ENCODE assay signal across 21 mouse cellular contexts in the genomic region with DNA sequence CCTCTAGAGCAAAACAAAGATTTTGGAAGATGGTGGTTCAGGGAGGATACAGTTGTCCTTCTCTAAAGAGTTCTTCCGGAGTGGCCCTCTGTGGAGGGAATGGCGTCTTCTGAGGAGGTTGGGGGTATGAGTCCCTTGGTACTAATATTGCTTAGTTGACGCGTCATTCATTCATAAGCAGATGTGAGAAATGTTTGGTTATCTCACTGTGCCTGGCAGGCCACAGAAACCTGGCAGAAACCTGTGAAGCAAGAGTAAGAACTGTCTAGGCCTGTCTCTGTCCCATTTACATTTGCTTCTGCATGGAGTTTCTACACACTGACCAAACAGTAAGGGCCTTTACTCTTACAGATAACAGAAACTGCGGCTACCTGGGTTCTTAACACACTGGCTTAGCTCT. TPM values are rescaled to one million over a fixed set of nuclear protein-coding genes. Genes with fewer than 3 reads are reported as not detected.
DNase-seq lines count a peak whose midpoint lies in the region; ATAC-seq and TF ChIP-seq lines count a peak whose summit lies in the region.
"Had no signal": no experiment of that assay in that cellular context is flagged by ENCODE, and none has a peak within 500 bp of the region (broad histone marks: within the 10 kb centered on the region; RNA-seq: fewer than 3 reads in every experiment).

No protein-coding gene starts in this region.

- 94% methylated on average over 5 of the region's 5 CpGs for WGBS in midbrain, embryonic 11.5 days
- WGBS in midbrain, postnatal 0 days = 98% methylated on average over 5 of the region's 5 CpGs
- WGBS in kidney, embryonic 15.5 days = 92% methylated on average over 5 of the region's 5 CpGs

- no peak for TF ChIP-seq CTCF in midbrain, postnatal 0 days (IDR thresholded peaks at IDR 0.05)
- no peak for TF ChIP-seq CTCF in CH12.LX (conservative IDR thresholded peaks at IDR 0.05 in 1 of 2, IDR thresholded peaks at IDR 0.05 in 1 of 2; ENCODE audit: low read depth in 2 of 2, low read length in 2 of 2)

- DNase-seq in midbrain, embryonic 11.5 days (ENCODE audit: low spot score, missing footprints) = peak; percentile 71
- DNase-seq in midbrain, postnatal 0 days (ENCODE audit: low spot score) = no peak
- DNase-seq in CH12.LX (ENCODE audit: extremely low read depth) = no peak
- DNase-seq: adrenal gland, adult 2 months; adrenal gland, adult 8-10 months; adrenal gland, postnatal 10 days; adrenal gland, postnatal 14 days; adrenal gland, postnatal 25 days; adrenal gland, postnatal 36 days; B cell, adult 2 months; cerebellum, adult 11 months; cerebellum, adult 11-12 months; cerebellum, adult 18-20 months; cerebellum, adult 2 months had no signal

- peak overlapping the region; percentile 94 for H3K4me3 ChIP-seq in megakaryocyte, embryonic 14.5 days (replicated peaks)
- H3K4me3 ChIP-seq in midbrain, embryonic 11.5 days (ENCODE audit: low read depth, low read length) = no peak overlapping the region
- no peak overlapping the region for H3K4me3 ChIP-seq in midbrain, postnatal 0 days (ENCODE audit: low read depth, low read length)
- H3K4me3 ChIP-seq in CH12.LX (replicated peaks in 1 of 3; ENCODE audit: low read depth in 2 of 3, low read length in 2 of 3, poor library complexity in 1 of 3) = peak overlapping the region in 1 of 3 experiments; percentile 8
- no peak overlapping the region for H3K4me3 ChIP-seq in kidney, embryonic 15.5 days (replicated peaks)

- H3K27ac ChIP-seq in midbrain, embryonic 11.5 days (ENCODE audit: low read depth, low read length) = no peak overlapping the region
- H3K27ac ChIP-seq in midbrain, postnatal 0 days (ENCODE audit: low read depth, low read length) = no peak overlapping the region
- peak overlapping the region; percentile 16; the same call in 1 of the 2 replicates for H3K27ac ChIP-seq in CH12.LX (ENCODE audit: insufficient read depth, low read depth)
- no peak overlapping the region for H3K27ac ChIP-seq in kidney, embryonic 15.5 days

- in situ Hi-C loops in CH12.LX (cut with MboI; ENCODE audit: low pct_ligation_motif_present, low pct_unique_long_range_greater_than_20kb, low sequenced_read_pairs) = no loop called here

- H3K27me3 ChIP-seq in megakaryocyte, embryonic 14.5 days (replicated peaks) = no peaks in the 10 kb centered on the region
- H3K27me3 ChIP-seq in midbrain, embryonic 11.5 days (ENCODE audit: control insufficient read depth, insufficient read depth, low read length) = no peaks in the 10 kb centered on the region; the same call in 1 of the 2 replicates
- no peaks in the 10 kb centered on the region for H3K27me3 ChIP-seq in midbrain, postnatal 0 days (ENCODE audit: insufficient read depth, low read length)
- H3K27me3 ChIP-seq in CH12.LX (replicated peaks) = peaks cover 12% of the 10 kb centered on the region
- 0 out of 2 replicates have a peak, but pooled peaks cover 9% of the 10 kb centered on the region for H3K27me3 ChIP-seq in kidney, embryonic 15.5 days
- H3K27me3 ChIP-seq: Patski had no signal

- no peaks in the 10 kb centered on the region for H3K79me2 ChIP-seq in CH12.LX (replicated peaks; ENCODE audit: control insufficient read depth, extremely low read depth, insufficient read depth, poor library complexity, severe bottlenecking)

- no peak for TF ChIP-seq RAD21 in CH12.LX (IDR thresholded peaks at IDR 0.05; ENCODE audit: low read depth, low read length)

- no peak for TF ChIP-seq POLR2A in CH12.LX (IDR thresholded peaks at IDR 0.05; ENCODE audit: low read depth, low read length)

- no peak for ATAC-seq in megakaryocyte, adult 5-6 weeks (ENCODE audit: poor library complexity, severe bottlenecking)
- ATAC-seq in midbrain, embryonic 11.5 days (ENCODE audit: low FRiP score) = no peak
- no peak for ATAC-seq in midbrain, postnatal 0 days (ENCODE audit: low FRiP score)
- ATAC-seq in kidney, embryonic 15.5 days (replicated peaks; ENCODE audit: low FRiP score) = no peak
- ATAC-seq: activated CD4-positive, CD25-positive, alpha-beta regulatory T cell, adult 4 months; CD4-positive, CD25-positive, alpha-beta regulatory T cell, adult 4 months; Patski had no signal

- no peaks in the 10 kb centered on the region for H3K9me3 ChIP-seq in megakaryocyte, embryonic 14.5 days
- H3K9me3 ChIP-seq in midbrain, embryonic 11.5 days (ENCODE audit: control insufficient read depth, low read length) = no peaks in the 10 kb centered on the region
- H3K9me3 ChIP-seq in midbrain, postnatal 0 days (ENCODE audit: low read length) = no peaks in the 10 kb centered on the region
- H3K9me3 ChIP-seq in CH12.LX (replicated peaks; ENCODE audit: low read length) = no peaks in the 10 kb centered on the region
- no peaks in the 10 kb centered on the region for H3K9me3 ChIP-seq in kidney, embryonic 15.5 days (replicated peaks)
- H3K9me3 ChIP-seq: G1E had no signal

- no peak overlapping the region for H3K9ac ChIP-seq in midbrain, embryonic 11.5 days (ENCODE audit: low read length)
- no peak overlapping the region for H3K9ac ChIP-seq in midbrain, postnatal 0 days (replicated peaks; ENCODE audit: low read length, poor library complexity, severe bottlenecking)
- H3K9ac ChIP-seq in CH12.LX (ENCODE audit: insufficient read depth, low read depth) = peak overlapping the region; percentile 6; the same call in 1 of the 2 replicates
- no peak overlapping the region for H3K9ac ChIP-seq in kidney, embryonic 15.5 days

- dilution Hi-C loops in CH12.LX (cut with MboI; ENCODE audit: extremely low pct_ligation_motif_present, extremely low pct_unique_long_range_greater_than_20kb, low sequenced_read_pairs) = no loop called here

- H3K4me1 ChIP-seq in megakaryocyte, embryonic 14.5 days = peaks cover 66% of the 10 kb centered on the region
- H3K4me1 ChIP-seq in midbrain, embryonic 11.5 days (ENCODE audit: control insufficient read depth, insufficient read depth, low read length) = peaks cover 2% of the 10 kb centered on the region; the same call in 1 of the 2 replicates
- H3K4me1 ChIP-seq in midbrain, postnatal 0 days (ENCODE audit: insufficient read depth, low read length) = no peaks in the 10 kb centered on the region
- peaks cover 25 to 43% of the 10 kb centered on the region in 2 experiments for H3K4me1 ChIP-seq in CH12.LX (ENCODE audit: control insufficient read depth in 1 of 2, insufficient read depth in 2 of 2)
- peaks cover 38% of the 10 kb centered on the region for H3K4me1 ChIP-seq in kidney, embryonic 15.5 days

- H3K4me2 ChIP-seq in midbrain, embryonic 11.5 days = no peak overlapping the region
- no peak overlapping the region for H3K4me2 ChIP-seq in midbrain, postnatal 0 days (ENCODE audit: low read depth, low read length, poor library complexity, severe bottlenecking)
- H3K4me2 ChIP-seq in CH12.LX (ENCODE audit: insufficient read depth, low read depth, poor library complexity, severe bottlenecking) = peak overlapping the region; percentile 75
- H3K4me2 ChIP-seq in kidney, embryonic 15.5 days = no peak overlapping the region

- peaks cover 11% of the 10 kb centered on the region for H3K36me3 ChIP-seq in megakaryocyte, embryonic 14.5 days (replicated peaks; ENCODE audit: low read length)
- no peaks in the 10 kb centered on the region for H3K36me3 ChIP-seq in midbrain, embryonic 11.5 days (ENCODE audit: control insufficient read depth, insufficient read depth, low read length)
- H3K36me3 ChIP-seq in midbrain, postnatal 0 days (ENCODE audit: insufficient read depth, low read length) = no peaks in the 10 kb centered on the region
- H3K36me3 ChIP-seq in CH12.LX (replicated peaks in 1 of 2; ENCODE audit: control insufficient read depth in 1 of 2, insufficient read depth in 1 of 2, low read length in 1 of 2) = no peaks in the 10 kb centered on the region
- no peaks in the 10 kb centered on the region for H3K36me3 ChIP-seq in kidney, embryonic 15.5 days
- H3K36me3 ChIP-seq: G1E had no signal

- 0 out of 2 replicates have a peak, but pooled peaks have one; percentile 21 for TF ChIP-seq EP300 in CH12.LX (IDR thresholded peaks at IDR 0.05; ENCODE audit: low read length)

RNA-seq across cellular contexts. Expression of gene Ankrd35, which starts 1.6 kb away (rescaled TPM):
- polyA plus RNA-seq in megakaryocyte, embryonic 14.5 days (2012; ENCODE audit: insufficient read depth, low replicate concordance) = 9.5 and 30.5 TPM in 2 replicates
- total RNA-seq in megakaryocyte, adult 5-6 weeks (2015) = not detected in 2 replicates
- not detected in 2 replicates for total RNA-seq in megakaryocyte, adult 5-6 weeks (2017)
- polyA plus RNA-seq in midbrain, embryonic 11.5 days (2014; fragmentation: Nextera tagmentation; extraction: Ambion mirVana) = 0.10 and 0.19 TPM in 2 replicates
- total RNA-seq in midbrain, postnatal 0 days (2014; rRNA removed) = 4.9 and 8.5 TPM in 2 replicates
- polyA plus RNA-seq in midbrain, postnatal 0 days (2015; fragmentation: Nextera tagmentation; extraction: Ambion mirVana) = 3.7 and 4.3 TPM in 2 replicates
- total RNA-seq in CH12.LX (2012; rRNA removed) = 6.5 and 11.2 TPM in 2 replicates
- total RNA-seq in CH12.LX (2014; rRNA removed) = 0.51 and 0.78 TPM in 2 replicates
- polyA plus RNA-seq in CH12.LX (2012; ENCODE audit: insufficient read length, low read depth) = 1.9 and 2.5 TPM in 2 replicates
- 0.86 and 1.1 TPM in 2 replicates for polyA plus RNA-seq in kidney, embryonic 15.5 days (2015; fragmentation: Nextera tagmentation; extraction: Ambion mirVana)
- total RNA-seq: G1E had no signal
- polyA plus RNA-seq: CD4-positive, CD25-positive, alpha-beta regulatory T cell, adult 4 months; G1E had no signal

RNA-seq across cellular contexts. Expression of gene Pias3, which starts 24.7 kb away (rescaled TPM):
- 30.6 and 32.8 TPM in 2 replicates for polyA plus RNA-seq in megakaryocyte, embryonic 14.5 days (2012; ENCODE audit: insufficient read depth, low replicate concordance)
- total RNA-seq in megakaryocyte, adult 5-6 weeks (2015) = 18.6 and 26.6 TPM in 2 replicates
- 10.3 and 13.4 TPM in 2 replicates for total RNA-seq in megakaryocyte, adult 5-6 weeks (2017)
- 26.8 and 29.2 TPM in 2 replicates for polyA plus RNA-seq in midbrain, embryonic 11.5 days (2014; fragmentation: Nextera tagmentation; extraction: Ambion mirVana)
- 33.1 and 46.0 TPM in 2 replicates for total RNA-seq in midbrain, postnatal 0 days (2014; rRNA removed)
- polyA plus RNA-seq in midbrain, postnatal 0 days (2015; fragmentation: Nextera tagmentation; extraction: Ambion mirVana) = 44.2 and 49.7 TPM in 2 replicates
- total RNA-seq in CH12.LX (2012; rRNA removed) = 10.2 and 13.1 TPM in 2 replicates
- 5.9 and 6.3 TPM in 2 replicates for total RNA-seq in CH12.LX (2014; rRNA removed)
- 20.2 and 21.4 TPM in 2 replicates for polyA plus RNA-seq in CH12.LX (2012; ENCODE audit: insufficient read length, low read depth)
- 61.9 and 73.0 TPM in 2 replicates for polyA plus RNA-seq in kidney, embryonic 15.5 days (2015; fragmentation: Nextera tagmentation; extraction: Ambion mirVana)

RNA-seq across cellular contexts. Expression of gene Itga10, which starts 26.1 kb away (rescaled TPM):
- polyA plus RNA-seq in megakaryocyte, embryonic 14.5 days (2012; ENCODE audit: insufficient read depth, low replicate concordance) = 0.01 TPM in 1 of 2 replicates, not detected in the other
- 0.02 and 0.29 TPM in 2 replicates for total RNA-seq in megakaryocyte, adult 5-6 weeks (2015)
- total RNA-seq in megakaryocyte, adult 5-6 weeks (2017) = 0.15 TPM in 1 of 2 replicates, not detected in the other
- polyA plus RNA-seq in midbrain, embryonic 11.5 days (2014; fragmentation: Nextera tagmentation; extraction: Ambion mirVana) = 0.33 and 0.52 TPM in 2 replicates
- total RNA-seq in midbrain, postnatal 0 days (2014; rRNA removed) = 3.0 and 3.3 TPM in 2 replicates
- 0.83 and 1.0 TPM in 2 replicates for polyA plus RNA-seq in midbrain, postnatal 0 days (2015; fragmentation: Nextera tagmentation; extraction: Ambion mirVana)
- total RNA-seq in CH12.LX (2012; rRNA removed) = 0.80 and 1.2 TPM in 2 replicates
- 0.36 and 0.46 TPM in 2 replicates for total RNA-seq in CH12.LX (2014; rRNA removed)
- 1.0 and 1.2 TPM in 2 replicates for polyA plus RNA-seq in CH12.LX (2012; ENCODE audit: insufficient read length, low read depth)
- polyA plus RNA-seq in kidney, embryonic 15.5 days (2015; fragmentation: Nextera tagmentation; extraction: Ambion mirVana) = 0.83 and 2.2 TPM in 2 replicates

RNA-seq across cellular contexts. Expression of gene Gm42957, which starts 36.2 kb away (rescaled TPM):
- polyA plus RNA-seq in megakaryocyte, embryonic 14.5 days (2012; ENCODE audit: insufficient read depth, low replicate concordance) = not detected in 2 replicates
- 0.04 TPM in 1 of 2 replicates, not detected in the other for total RNA-seq in megakaryocyte, adult 5-6 weeks (2015)
- 0.04 and 0.53 TPM in 2 replicates for total RNA-seq in megakaryocyte, adult 5-6 weeks (2017)
- polyA plus RNA-seq in midbrain, embryonic 11.5 days (2014; fragmentation: Nextera tagmentation; extraction: Ambion mirVana) = 0.04 TPM in 2 replicates
- total RNA-seq in midbrain, postnatal 0 days (2014; rRNA removed) = 0.44 and 1.4 TPM in 2 replicates
- 0.05 and 0.06 TPM in 2 replicates for polyA plus RNA-seq in midbrain, postnatal 0 days (2015; fragmentation: Nextera tagmentation; extraction: Ambion mirVana)
- total RNA-seq in CH12.LX (2012; rRNA removed) (0.08 and 0.13 TPM in 2 replicates), CH12.LX (2014; rRNA removed) (not detected in 2 replicates)
- polyA plus RNA-seq in CH12.LX (2012; ENCODE audit: insufficient read length, low read depth) = 0.11 TPM in 1 of 2 replicates, not detected in the other
- 0.09 and 0.17 TPM in 2 replicates for polyA plus RNA-seq in kidney, embryonic 15.5 days (2015; fragmentation: Nextera tagmentation; extraction: Ambion mirVana)
- polyA plus RNA-seq: adrenal gland, adult 2 months had no signal

RNA-seq across cellular contexts. Expression of gene Pex11b, which starts 36.3 kb away (rescaled TPM):
- 2.2 TPM in 1 of 2 replicates, not detected in the other for polyA plus RNA-seq in megakaryocyte, embryonic 14.5 days (2012; ENCODE audit: insufficient read depth, low replicate concordance)
- 18.3 and 30.9 TPM in 2 replicates for total RNA-seq in megakaryocyte, adult 5-6 weeks (2015)
- 12.3 and 14.9 TPM in 2 replicates for total RNA-seq in megakaryocyte, adult 5-6 weeks (2017)
- polyA plus RNA-seq in midbrain, embryonic 11.5 days (2014; fragmentation: Nextera tagmentation; extraction: Ambion mirVana) = 43.9 and 46.7 TPM in 2 replicates
- 39.8 and 52.3 TPM in 2 replicates for total RNA-seq in midbrain, postnatal 0 days (2014; rRNA removed)
- polyA plus RNA-seq in midbrain, postnatal 0 days (2015; fragmentation: Nextera tagmentation; extraction: Ambion mirVana) = 75.9 and 80.4 TPM in 2 replicates
- total RNA-seq in CH12.LX (2012; rRNA removed) (23.4 and 23.9 TPM in 2 replicates), CH12.LX (2014; rRNA removed) (26.3 and 33.1 TPM in 2 replicates)
- polyA plus RNA-seq in CH12.LX (2012; ENCODE audit: insufficient read length, low read depth) = 23.2 and 27.9 TPM in 2 replicates
- polyA plus RNA-seq in kidney, embryonic 15.5 days (2015; fragmentation: Nextera tagmentation; extraction: Ambion mirVana) = 54.9 and 56.8 TPM in 2 replicates
